Mouse (Mus musculus): ENCODE data around the gene Gm9964. TPM values are rescaled to one million over a fixed set of nuclear protein-coding genes. Genes with fewer than 3 reads are reported as not detected.
"Not testable (repeated sequence)": the region's sequence is repeated elsewhere in the genome, so short reads cannot be mapped to it uniquely, and the experiment has no call there.

The Gm9964 gene
- total RNA-seq, 2 experiments from 2014 or later = not detected

DNA sequence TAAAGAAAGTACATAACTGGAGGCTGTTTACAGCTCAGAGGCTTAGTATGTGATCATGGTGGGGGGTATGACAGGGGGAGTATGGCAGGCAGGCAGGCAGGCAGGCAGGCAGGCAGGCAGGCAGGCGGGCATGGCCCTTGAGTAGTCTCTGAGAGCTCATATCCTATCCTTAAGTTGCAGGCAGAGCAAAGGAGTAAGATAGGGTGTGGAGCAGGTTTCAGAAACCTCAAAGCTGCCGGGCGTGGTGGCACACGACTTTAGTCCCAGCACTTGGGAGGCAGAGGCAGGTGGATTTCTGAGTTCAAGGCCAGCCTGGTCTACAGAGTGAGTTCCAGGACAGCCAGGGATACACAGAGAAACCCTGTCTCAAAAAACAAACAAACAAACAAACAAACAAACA, 7.5 kb upstream of the Gm9964 start:
- not testable (repeated sequence) for ATAC-seq (replicated peaks; ENCODE audit: low FRiP score, poor library complexity, severe bottlenecking)

GRCm38 (mm10) chr11:79303109-79303508, 6.4 kb upstream of the Gm9964 start:
- no peak for ATAC-seq (replicated peaks; ENCODE audit: low FRiP score, poor library complexity, severe bottlenecking)

DNA sequence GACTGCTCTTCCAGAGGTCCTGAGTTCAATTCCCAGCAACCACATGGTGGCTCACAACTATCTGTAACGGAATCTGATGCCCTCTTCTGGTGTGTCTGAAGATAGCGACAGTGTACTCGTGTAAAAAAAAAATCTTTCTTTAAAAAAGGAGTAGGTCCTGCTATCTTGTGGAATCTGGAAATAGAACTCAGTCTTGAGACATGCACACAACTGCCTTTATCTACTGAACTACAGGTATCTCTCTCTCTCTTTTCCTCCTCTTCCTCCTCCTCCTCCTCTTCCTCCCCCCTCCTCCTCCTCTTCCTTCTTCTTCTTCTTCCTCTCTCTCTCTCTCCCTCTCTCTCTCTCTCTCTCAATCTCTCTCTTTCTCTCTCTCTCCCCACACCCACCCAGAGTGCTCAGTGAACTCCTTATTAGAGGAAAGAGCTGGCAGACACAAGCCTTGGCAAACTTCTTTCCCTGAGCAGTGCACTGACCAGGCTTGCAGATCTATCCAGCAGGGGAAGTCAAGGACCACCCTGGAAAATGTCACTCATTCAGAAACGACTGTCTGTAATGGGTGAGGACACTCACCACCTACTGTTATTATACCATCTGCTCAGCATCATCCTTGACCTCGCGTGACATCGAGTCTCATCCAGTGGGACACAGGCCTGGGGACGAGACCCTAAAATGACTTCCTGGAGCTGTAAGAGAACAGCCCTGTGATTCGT, 3.2 kb upstream of the Gm9964 start:
- no peak for ATAC-seq (replicated peaks; ENCODE audit: low FRiP score, poor library complexity, severe bottlenecking)

DNA sequence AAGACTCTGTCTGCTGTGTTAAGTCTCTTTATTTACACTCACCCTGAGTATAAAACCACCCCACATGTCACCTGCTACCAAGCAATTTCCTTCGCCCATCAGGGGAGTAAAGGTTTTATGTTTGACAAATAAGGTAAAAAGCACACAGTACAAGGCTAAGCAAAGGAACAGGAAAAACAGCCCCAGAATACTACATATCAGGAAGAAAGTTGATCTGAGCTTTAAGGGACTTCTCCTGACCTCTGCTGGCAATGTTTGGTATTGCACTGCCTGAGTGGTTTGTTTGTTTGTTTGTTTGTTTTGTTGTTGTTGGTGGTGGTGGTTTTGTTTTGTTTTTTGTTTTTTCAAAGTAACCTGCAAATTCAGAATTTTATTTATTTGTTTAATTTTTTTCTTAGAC, 539 bp downstream of the Gm9964 start:
- no peak for ATAC-seq (replicated peaks; ENCODE audit: low FRiP score, poor library complexity, severe bottlenecking)

GRCm38 (mm10) chr11:79293971-79294370, 2.7 kb downstream of the Gm9964 start:
- no peak for ATAC-seq (replicated peaks; ENCODE audit: low FRiP score, poor library complexity, severe bottlenecking)

- no peak for ATAC-seq (replicated peaks; ENCODE audit: low FRiP score, poor library complexity, severe bottlenecking)
Observed at GRCm38 (mm10) chr11:79293025-79293424, 3.7 kb downstream of the Gm9964 start.

DNA sequence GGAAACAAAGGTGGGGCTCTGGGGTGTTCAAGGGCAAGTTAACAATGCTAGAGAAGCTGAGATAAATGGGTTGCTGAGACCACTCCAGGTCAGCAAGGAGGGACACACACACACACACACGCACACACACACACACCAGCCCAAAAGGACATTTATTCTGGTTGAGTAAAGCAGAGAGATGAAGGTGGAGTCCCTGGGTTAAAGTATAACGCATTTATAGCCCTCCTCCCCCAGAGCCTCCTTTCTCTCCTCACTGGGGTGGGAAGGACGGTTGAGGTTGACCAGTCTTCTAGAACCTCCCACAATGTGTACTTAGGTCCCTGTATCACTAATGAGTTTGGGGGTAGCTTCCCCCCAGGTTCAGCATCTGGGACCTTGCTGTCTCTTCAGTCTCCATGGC, 4.6 kb downstream of the Gm9964 start:
- no peak for ATAC-seq (replicated peaks; ENCODE audit: low FRiP score, poor library complexity, severe bottlenecking)

DNA sequence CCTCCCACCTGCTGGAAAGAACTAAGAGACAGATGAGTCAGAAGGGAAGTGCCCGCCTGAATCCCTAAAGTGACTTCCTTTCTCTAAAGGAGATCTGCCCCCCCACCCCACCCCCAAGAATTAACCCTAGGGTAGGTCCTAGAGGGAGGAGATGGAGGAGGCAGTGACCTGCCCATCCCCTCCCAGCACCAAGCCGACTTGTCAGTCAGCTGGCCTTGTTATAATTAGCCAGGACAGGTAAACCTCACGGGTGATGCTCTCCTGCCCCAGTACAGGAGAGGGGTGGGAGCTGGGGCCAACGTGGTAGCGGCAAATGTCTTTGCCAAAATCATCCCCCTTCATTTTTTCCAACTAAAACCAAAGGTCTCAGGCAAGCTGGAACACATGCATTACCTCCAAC, 5.1 kb downstream of the Gm9964 start:
- ATAC-seq (replicated peaks; ENCODE audit: low FRiP score, poor library complexity, severe bottlenecking) = no peak

- no peak for ATAC-seq (replicated peaks; ENCODE audit: low FRiP score, poor library complexity, severe bottlenecking)
Observed at GRCm38 (mm10) chr11:79290473-79290872, 6.2 kb downstream of the Gm9964 start.

- no peak for ATAC-seq (replicated peaks; ENCODE audit: low FRiP score, poor library complexity, severe bottlenecking)
Observed at GRCm38 (mm10) chr11:79288913-79289640, 7.6 kb downstream of the Gm9964 start.

DNA sequence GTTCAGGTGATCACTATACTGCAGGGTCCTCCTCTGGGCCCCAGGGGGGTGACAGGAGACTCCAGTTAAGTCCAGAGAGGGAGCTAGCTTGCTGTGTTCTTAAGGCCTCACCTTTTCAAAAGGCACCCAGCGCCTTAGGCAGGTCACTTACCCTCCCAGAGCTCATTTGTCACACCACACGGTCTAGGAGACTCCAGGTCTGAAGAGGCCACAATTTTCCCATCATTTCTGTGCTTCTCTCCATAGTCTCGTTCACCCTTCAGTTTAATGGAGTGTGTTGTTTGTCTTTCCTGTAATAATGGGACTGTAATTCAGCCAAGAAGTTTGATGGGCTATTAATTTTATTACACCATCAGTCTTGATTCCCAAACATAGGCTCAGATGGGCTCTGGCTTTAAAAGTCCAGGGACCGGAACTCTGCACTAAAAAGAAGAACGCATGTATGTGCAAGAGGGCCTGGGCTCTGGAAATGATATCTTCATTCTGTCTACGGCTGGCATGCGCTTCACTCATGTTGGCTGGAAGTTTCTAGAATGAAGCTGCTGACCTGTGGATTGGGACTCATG, 8.3 kb downstream of the Gm9964 start:
- ATAC-seq (replicated peaks; ENCODE audit: low FRiP score, poor library complexity, severe bottlenecking) = no peak

DNA sequence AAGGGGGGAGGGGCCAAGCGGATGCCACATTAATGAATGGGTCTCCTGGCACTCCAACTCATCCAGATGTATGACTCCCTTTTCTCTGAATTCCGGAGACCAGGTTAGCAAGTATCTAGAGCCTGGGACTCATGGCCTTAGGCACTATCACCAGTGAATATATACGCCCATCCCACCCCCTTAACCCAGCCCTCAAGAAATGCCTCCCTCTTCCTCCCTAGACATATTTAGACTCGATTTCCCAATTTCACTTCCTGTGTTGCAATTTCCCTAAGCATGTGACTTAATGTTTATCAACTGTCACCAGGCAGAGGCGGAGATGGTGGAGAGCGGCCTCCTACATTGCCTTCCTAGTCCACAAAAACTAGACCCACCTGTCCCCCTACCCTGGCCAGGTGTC, 9.3 kb downstream of the Gm9964 start:
- no peak for ATAC-seq (replicated peaks; ENCODE audit: low FRiP score, poor library complexity, severe bottlenecking)

DNA sequence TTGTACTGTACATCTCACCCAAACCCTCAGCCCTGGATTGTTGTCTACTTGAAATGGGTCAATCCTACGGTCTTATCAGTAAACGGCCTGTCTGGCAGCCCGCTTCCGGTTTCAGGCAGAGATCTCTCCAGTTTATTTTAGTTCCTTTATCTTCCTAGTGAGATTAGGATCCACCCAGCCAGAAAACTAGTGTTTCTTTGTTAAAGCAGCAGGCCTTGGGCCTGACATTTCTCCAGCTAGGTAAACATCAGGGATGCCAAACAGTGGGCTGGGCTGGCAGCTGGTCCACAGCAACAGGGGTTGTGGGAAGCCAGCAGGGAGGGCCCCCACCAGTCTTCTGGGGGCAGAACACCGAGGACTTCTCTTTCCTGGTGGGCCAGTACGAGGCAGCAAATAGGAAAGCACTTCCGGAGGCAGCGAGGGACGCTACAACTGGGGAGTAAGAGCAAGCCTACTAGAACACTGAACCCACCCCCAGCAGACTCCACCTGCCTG, 10.4 kb downstream of the Gm9964 start:
- ATAC-seq (replicated peaks; ENCODE audit: low FRiP score, poor library complexity, severe bottlenecking) = no peak

- no peak for ATAC-seq (replicated peaks; ENCODE audit: low FRiP score, poor library complexity, severe bottlenecking)
Observed at GRCm38 (mm10) chr11:79283350-79284030, 13.2 kb downstream of the Gm9964 start.

DNA sequence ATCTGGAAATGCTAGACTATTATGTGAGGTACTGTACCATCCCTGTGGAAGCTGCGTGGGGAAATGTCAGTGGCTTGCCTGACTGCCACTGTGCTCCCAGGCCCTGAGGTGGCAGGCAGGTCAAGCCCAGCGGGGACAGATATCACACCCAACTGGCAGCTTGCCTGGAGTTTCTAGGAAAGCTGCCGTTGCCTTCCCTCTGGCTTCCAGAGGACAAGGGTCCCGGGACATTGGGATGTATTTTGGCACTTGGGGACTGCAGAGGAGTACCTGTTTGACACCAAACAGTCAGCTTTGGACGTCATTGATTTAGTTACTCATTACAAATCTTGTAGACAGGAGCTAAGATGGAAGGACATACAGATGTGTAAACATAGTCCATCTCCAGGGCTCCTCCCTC, 15.3 kb downstream of the Gm9964 start:
- ATAC-seq (replicated peaks; ENCODE audit: low FRiP score, poor library complexity, severe bottlenecking) = no peak

- no peak for ATAC-seq (replicated peaks; ENCODE audit: low FRiP score, poor library complexity, severe bottlenecking)
Observed at GRCm38 (mm10) chr11:79279732-79280405, 16.8 kb downstream of the Gm9964 start.

GRCm38 (mm10) chr11:79273757-79274156, 22.9 kb downstream of the Gm9964 start:
- ATAC-seq (replicated peaks; ENCODE audit: low FRiP score, poor library complexity, severe bottlenecking) = no peak

DNA sequence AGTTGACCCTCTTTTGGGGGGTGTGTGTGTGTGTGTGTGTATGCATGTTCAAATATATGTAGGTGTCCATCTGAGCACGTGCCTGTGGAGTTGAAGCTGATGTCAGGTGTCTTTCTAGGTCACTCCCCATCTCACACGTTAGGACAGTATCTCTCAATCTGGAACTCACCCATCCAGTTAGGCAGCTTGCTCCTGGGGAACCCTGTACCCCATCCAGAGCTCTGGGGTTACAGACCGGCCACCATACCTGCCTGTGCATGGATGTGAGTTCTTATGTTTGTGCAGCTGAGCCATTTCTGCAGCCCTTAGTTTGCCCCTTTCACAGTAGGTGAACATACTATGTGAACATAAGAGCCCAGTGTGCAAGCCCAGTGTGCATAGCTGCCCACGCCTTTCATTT, 23.7 kb downstream of the Gm9964 start:
- ATAC-seq (replicated peaks; ENCODE audit: low FRiP score, poor library complexity, severe bottlenecking) = no peak

DNA sequence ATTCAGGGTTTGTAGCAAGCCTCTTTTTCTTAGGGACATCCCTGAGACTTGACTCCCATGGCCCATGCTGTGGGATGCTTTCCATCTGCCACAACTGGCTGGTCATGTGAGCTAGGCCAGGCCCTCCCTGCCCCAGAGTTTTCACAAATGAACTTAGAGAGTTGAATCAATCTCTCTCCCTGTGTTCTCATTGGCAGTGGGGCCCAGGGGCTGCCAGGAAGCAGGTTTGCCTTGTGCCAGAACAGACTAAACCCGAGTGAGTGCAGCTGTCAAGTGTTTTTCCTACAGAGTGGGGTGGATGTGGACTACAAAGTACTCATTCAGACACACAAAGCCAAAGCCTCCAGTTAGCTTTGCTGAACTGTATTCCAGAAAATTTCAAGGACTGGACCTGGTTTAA, 29.5 kb downstream of the Gm9964 start:
- no peak for ATAC-seq (replicated peaks; ENCODE audit: low FRiP score, poor library complexity, severe bottlenecking)

- no peak for ATAC-seq (replicated peaks; ENCODE audit: low FRiP score, poor library complexity, severe bottlenecking)
Observed at GRCm38 (mm10) chr11:79264376-79264775, 32.3 kb downstream of the Gm9964 start.

Data from erythroid progenitor cell, adult 5-6 weeks (primary cell).